Mouse (Mus musculus): ENCODE results near the gene Plcb2.

Plcb2 gene

DNA sequence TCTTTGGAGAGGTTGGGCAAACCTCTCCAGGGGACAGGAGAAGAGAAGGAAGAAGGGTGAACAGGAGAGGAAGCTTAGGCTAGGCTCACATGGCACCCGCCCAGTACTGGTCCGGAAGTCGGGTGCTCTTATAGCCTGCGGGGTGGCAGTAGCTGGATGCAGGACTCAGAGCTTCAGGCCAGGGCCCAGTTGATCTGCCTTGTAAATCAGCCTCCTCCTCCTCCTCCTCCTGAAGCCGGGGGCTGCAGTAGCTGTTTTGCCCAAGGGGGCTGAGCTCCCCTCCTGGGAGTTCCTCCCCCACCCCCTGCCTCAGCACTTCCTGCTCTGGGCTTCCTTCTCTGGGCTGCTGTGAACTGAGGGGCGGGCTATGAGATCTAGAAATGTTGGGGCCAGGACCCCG is at the start of gene Plcb2:
Plcb2 (minus strand) TSS at position 102 of the 400 bp plus-strand sequence.
- DNase-seq = no peak

DNA sequence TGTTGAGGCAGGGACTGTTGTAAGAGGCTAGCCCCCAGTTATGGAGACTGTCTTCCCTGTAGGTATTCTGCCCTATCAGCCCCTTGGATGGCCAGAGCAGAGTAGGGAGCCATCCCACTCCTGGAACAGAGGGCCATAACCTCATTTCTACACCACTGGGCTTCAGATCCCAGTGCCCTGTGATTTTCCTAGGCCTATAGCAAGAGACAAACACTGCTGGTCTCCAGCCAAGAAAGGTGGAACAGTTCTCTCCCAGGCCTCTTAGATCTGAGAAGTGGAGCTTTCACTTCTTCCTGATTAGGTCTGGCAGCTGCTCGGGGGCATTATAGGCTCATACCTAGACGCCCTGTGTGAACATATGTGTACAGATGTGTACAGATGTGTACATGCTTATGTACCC is 48.1 kb upstream of the Plcb2 start:
- DNase-seq = no peak

DNA sequence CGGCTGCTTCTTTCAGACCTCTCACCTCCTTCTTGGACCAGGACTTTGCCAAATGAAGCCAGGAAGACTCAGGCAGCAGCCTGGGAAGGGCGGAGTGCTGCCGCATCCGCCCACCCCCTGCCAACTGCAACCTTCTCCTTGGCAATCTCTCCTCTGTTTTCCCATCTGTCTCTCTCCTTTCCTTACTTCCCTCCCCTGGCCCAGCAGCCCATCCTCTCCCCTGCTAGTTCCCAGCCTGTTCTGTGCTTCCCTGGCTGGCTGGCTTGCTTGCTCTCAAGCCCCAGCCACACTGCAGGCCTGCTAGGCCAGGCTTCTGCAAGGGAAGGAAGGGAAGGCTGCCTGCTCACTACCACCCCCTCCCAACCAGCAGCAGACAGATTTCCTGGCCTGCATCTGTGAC is 47.6 kb upstream of the Plcb2 start:
- DNase-seq = no peak

GRCm38 (mm10) chr2:118775396-118775795 is 47.2 kb upstream of the Plcb2 start:
- DNase-seq = no peak

- no peak for DNase-seq
These were observed 46.3 kb upstream of the Plcb2 start for GRCm38 (mm10) chr2:118774536-118774935.

DNA sequence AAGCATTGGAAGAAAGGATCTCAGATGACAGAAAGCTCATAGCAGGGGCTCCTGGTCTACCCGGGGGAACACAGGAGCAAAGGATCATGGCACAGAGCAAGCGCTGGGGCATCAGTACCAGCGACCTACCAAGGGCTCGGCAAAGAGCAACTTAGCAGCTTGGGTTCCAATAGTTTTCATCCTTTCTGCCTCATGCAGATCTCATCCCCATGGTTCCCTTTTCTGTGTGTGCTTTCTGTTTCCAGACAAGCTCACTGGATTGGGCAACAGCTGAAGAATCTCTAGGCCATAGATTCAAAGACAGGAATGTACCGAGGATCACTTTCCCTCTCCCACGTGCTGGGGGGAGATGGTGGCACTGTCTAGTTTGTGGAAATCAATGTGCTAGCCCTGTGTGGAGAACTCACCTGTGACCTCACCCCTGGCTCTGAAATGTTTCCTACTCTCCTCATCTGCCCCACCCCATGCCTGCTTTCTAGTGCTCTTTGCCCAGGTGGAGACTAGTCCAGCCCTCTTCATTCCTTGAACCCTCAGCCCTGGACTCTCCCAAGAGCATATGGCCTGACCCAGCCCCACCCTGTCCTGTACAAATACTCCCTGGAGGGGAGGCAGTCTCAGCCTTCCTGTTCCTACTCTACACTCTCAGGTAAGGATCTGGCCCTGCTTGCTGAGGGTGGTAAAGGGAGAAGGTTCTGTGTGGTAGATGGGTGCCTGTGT is 44.1 kb upstream of the Plcb2 start, which contains the start of gene Phgr1:
Phgr1 (plus strand) TSS at position 612 of the 717 bp plus-strand sequence.
- no peak for DNase-seq

- no peak for DNase-seq
These were observed 38.1 kb upstream of the Plcb2 start for GRCm38 (mm10) chr2:118766041-118767033.

GRCm38 (mm10) chr2:118764875-118765274 is 36.6 kb upstream of the Plcb2 start:
- no peak for DNase-seq

GRCm38 (mm10) chr2:118764094-118764831 is 36.0 kb upstream of the Plcb2 start:
- no peak for DNase-seq

GRCm38 (mm10) chr2:118763469-118763868 is 35.2 kb upstream of the Plcb2 start:
- DNase-seq = no peak

GRCm38 (mm10) chr2:118762784-118763148 is 34.5 kb upstream of the Plcb2 start:
- DNase-seq = no peak

- DNase-seq = peak; percentile 93
These were observed 33.9 kb upstream of the Plcb2 start, which contains the start of gene Ccdc9b for GRCm38 (mm10) chr2:118761906-118762783. TSS of gene Ccdc9b (minus strand) at chr2:118762661.

DNA sequence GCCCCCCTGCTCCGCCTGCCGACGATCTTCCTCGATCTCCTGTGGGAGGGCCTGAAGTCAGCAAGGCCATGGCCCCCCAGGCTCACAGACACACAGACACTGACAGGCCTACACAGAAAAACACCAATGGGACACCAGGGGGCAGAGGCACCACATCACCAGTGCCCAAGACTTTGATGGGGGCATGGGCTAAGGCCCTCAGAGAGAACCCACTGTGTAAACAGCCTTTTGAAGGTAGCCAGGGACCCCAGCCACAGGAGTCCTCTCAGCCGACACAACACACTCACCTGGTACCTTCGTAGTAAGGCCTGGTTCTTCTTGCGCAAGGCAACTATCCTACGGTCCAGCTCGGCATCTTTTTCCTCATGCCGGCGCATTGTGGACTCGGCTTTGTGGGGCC is 33.1 kb upstream of the Plcb2 start:
- no peak for DNase-seq

DNA sequence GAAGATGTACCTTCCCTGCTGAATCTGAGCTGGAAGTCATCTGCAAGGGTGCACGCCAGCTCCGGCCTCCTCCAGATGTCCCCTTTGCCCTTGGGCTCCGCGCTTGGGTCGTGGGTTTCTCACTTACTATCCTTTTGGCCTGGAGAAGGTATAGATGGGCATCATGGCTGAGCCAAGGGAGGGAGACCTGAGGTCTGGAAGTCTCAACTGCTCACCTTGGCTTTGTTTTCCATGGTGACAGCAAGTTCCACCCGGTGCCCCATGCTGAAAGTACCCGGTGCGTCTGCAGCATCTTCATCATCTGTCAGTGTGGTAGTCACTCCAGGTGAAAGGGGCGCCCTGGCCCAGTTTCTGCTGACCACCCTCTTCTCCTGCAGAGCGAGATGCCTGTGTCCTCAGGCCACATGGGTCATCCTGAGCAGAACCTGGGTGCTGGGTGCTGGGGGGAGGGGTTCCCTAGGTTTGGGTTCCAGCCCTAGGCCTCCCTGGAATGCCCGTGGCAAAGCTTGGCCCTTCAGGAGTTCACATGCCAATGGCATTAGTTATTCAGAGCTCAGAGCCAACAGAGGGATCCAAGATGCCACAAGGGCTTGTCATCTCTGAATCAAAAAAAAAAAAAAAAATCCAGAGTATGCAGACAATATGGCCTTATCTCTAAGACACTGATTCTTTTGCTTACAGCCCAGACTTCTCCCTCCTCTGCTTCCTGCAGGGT is 32.2 kb upstream of the Plcb2 start:
- no peak for DNase-seq

DNA sequence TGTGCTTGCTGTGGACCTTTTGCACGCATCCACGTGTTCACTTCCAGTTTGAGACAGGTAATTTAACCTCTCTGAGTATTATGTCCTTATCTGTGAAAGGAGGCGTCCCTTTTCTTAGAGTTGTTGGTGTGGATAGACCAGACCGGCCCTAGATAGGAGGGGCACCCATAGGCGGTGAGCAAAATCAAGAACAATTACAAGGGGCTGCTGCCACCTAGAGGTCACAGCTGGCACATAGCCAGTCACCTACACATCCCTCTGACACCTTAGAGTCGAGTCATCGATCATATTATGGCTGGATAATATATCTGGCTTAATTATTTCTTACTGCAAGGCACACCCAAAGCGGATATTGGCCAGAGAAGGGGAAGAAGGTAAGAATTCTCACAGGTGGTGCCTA is 31.6 kb upstream of the Plcb2 start:
- DNase-seq = peak; percentile 56

DNA sequence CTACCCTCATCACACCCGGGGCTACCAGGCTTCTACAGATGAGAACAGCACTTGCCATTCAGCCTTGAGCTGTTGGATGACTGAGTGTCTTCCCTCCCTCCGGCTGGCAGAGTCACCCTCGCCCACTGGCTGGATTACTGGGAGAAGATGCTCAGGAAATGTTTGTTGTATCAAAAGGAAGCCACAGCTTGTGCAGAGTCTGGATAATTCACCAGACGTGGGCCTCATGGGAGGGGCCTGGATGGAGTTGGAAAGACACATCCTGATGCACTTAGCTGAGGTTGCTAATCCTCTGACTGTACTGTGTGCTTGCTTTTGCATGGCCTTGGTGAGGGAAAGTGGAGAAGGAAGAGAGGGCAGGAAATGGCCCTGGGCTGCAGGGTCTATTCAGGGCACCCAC is 27.9 kb upstream of the Plcb2 start:
- DNase-seq = no peak

DNA sequence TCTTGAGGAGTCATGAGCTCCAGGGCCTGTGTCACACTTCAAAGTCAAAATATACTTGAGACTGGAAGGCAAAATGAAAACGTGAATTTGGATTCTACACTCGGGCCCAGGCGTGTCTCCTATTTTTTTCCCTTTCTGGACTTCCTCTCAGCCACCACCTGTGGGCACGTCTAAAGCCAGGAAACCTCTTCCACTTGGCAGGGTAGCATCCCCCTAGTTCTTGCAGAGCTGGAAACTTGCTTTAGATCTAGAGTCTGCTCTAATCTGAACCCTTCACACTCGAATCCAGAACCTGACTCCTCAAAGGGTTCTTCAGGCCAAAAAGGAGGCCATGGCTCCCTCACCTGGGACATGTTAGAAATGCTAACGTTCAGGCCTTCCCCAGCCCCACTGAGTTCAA is 27.2 kb upstream of the Plcb2 start:
- no peak for DNase-seq

- no peak for DNase-seq
These were observed 25.9 kb upstream of the Plcb2 start for GRCm38 (mm10) chr2:118754143-118754542.

DNA sequence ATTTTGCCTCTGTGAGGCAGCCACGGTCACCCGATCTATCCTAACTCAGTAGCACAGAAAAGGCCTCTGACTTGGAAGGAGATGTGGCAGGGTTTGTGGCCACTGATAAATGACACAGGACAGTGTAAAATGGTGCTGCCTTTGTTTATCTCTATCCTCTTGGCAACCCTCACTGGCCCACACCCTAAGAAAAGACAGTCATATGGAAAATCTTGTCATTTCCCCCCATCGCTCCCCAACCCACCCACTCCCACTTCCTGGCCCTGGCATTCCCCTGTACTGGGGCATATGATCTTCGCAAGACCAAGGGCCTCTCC is 24.5 kb upstream of the Plcb2 start:
- DNase-seq = no peak

GRCm38 (mm10) chr2:118751896-118752791 is 23.9 kb upstream of the Plcb2 start:
- no peak for DNase-seq

GRCm38 (mm10) chr2:118750476-118750875 is 22.2 kb upstream of the Plcb2 start:
- DNase-seq = no peak
